ENCODE assay signal across 9 mouse cellular contexts in the genomic region with DNA sequence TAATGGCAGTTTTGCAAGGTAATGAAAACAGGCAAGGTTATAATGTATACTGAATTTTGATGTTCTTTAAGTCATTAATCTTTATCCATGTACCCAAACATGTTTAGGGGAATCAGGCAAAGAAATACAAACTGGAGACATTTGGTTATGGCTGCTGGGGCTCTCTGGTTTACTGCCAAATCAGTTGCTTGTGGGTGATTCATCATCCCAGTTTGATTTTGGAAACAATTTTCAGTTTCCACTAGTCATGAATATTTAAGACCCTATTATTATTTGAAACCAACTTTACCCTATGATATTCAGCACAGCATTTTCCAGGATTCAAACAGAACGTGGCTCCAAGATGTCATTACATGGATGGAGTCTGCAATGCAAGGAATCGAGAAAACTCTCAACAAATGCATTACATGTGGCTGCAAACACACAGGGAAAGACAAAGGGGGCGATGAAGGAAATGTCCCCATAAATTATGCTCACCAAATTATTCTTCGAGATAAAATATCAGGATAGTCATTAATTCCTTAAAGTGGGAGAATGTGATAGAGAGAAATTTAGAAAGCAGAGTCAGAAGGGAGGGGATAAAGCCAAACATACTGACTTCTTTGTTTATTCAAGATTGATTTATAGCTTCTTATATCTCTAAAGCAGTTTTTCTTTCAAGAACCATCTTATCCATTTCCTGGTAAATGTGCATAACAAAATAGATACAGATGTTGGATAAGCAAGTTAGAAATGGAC. TPM values are rescaled to one million over a fixed set of nuclear protein-coding genes. Genes with fewer than 3 reads are reported as not detected.
DNase-seq lines count a peak whose midpoint lies in the region; ATAC-seq lines count a peak whose summit lies in the region.
"Had no signal": no experiment of that assay in that cellular context is flagged by ENCODE, and none has a peak within 500 bp of the region (broad histone marks: within the 10 kb centered on the region; RNA-seq: fewer than 3 reads in every experiment).

No protein-coding gene starts in this region.

- DNase-seq in layer of hippocampus, adult 11-12 months (ENCODE audit: low spot score), result peak; percentile 46
- DNase-seq in layer of hippocampus, adult 9-10 months (ENCODE audit: low spot score), result no peak
- no peak for DNase-seq in embryonic facial prominence, embryonic 14.5 days (ENCODE audit: low spot score)
- DNase-seq in frontal cortex, postnatal 14 days (ENCODE audit: low spot score in 2 of 2), result no peak
- DNase-seq: B cell, adult 2 months had no signal

- H3K27me3 ChIP-seq in forebrain, embryonic 13.5 days, result no peaks in the 10 kb centered on the region
- 0 out of 2 replicates have a peak, but pooled peaks cover 5% of the 10 kb centered on the region for H3K27me3 ChIP-seq in forebrain, embryonic 12.5 days
- no peaks in the 10 kb centered on the region for H3K27me3 ChIP-seq in embryonic facial prominence, embryonic 14.5 days (replicated peaks; ENCODE audit: control insufficient read depth, insufficient read depth, low read length)
- H3K27me3 ChIP-seq in midbrain, embryonic 15.5 days (replicated peaks), result no peaks in the 10 kb centered on the region

- H3K36me3 ChIP-seq in forebrain, embryonic 13.5 days (ENCODE audit: poor library complexity, severe bottlenecking), result no peaks in the 10 kb centered on the region
- H3K36me3 ChIP-seq in forebrain, embryonic 12.5 days (replicated peaks), result no peaks in the 10 kb centered on the region
- H3K36me3 ChIP-seq in embryonic facial prominence, embryonic 14.5 days (ENCODE audit: control insufficient read depth, insufficient read depth, low read length), result no peaks in the 10 kb centered on the region
- no peaks in the 10 kb centered on the region for H3K36me3 ChIP-seq in midbrain, embryonic 15.5 days (replicated peaks)

- H3K9ac ChIP-seq in forebrain, embryonic 13.5 days, result no peak overlapping the region
- no peak overlapping the region for H3K9ac ChIP-seq in forebrain, embryonic 12.5 days
- no peak overlapping the region for H3K9ac ChIP-seq in embryonic facial prominence, embryonic 14.5 days (ENCODE audit: low read depth, low read length)
- no peak overlapping the region for H3K9ac ChIP-seq in midbrain, embryonic 15.5 days

- H3K4me2 ChIP-seq in forebrain, embryonic 13.5 days, result no peak overlapping the region
- H3K4me2 ChIP-seq in forebrain, embryonic 12.5 days, result no peak overlapping the region
- H3K4me2 ChIP-seq in embryonic facial prominence, embryonic 14.5 days (ENCODE audit: low read depth, low read length), result peak overlapping the region; percentile 0; the same call in 1 of the 2 replicates
- no peak overlapping the region for H3K4me2 ChIP-seq in midbrain, embryonic 15.5 days

- H3K9me3 ChIP-seq in forebrain, embryonic 13.5 days (replicated peaks), result no peaks in the 10 kb centered on the region
- no peaks in the 10 kb centered on the region for H3K9me3 ChIP-seq in forebrain, embryonic 12.5 days
- no peaks in the 10 kb centered on the region for H3K9me3 ChIP-seq in embryonic facial prominence, embryonic 14.5 days (ENCODE audit: control insufficient read depth, low read length)
- no peaks in the 10 kb centered on the region for H3K9me3 ChIP-seq in midbrain, embryonic 15.5 days

- H3K4me3 ChIP-seq in forebrain, embryonic 13.5 days, result no peak overlapping the region
- H3K4me3 ChIP-seq in forebrain, embryonic 12.5 days (replicated peaks), result no peak overlapping the region
- H3K4me3 ChIP-seq in embryonic facial prominence, embryonic 14.5 days (ENCODE audit: low read depth, low read length), result no peak overlapping the region
- H3K4me3 ChIP-seq in midbrain, embryonic 15.5 days, result no peak overlapping the region

- H3K4me1 ChIP-seq in forebrain, embryonic 13.5 days, result peaks cover 32% of the 10 kb centered on the region
- peaks cover 19% of the 10 kb centered on the region for H3K4me1 ChIP-seq in forebrain, embryonic 12.5 days
- peaks cover 24% of the 10 kb centered on the region for H3K4me1 ChIP-seq in embryonic facial prominence, embryonic 14.5 days (ENCODE audit: control insufficient read depth, insufficient read depth, low read length)
- H3K4me1 ChIP-seq in midbrain, embryonic 15.5 days, result peaks cover 11% of the 10 kb centered on the region; the same call in 1 of the 2 replicates

- 0 out of 2 replicates have a peak, but pooled peaks have one; percentile 3 for ATAC-seq in forebrain, embryonic 13.5 days
- ATAC-seq in forebrain, embryonic 12.5 days (ENCODE audit: low FRiP score), result no peak
- no peak; the same call in 1 of the 2 replicates for ATAC-seq in embryonic facial prominence, embryonic 14.5 days (ENCODE audit: low read depth)
- no peak for ATAC-seq in midbrain, embryonic 15.5 days (replicated peaks)
- ATAC-seq in activated CD4-positive, CD25-positive, alpha-beta regulatory T cell, adult 4 months, result no peak

- WGBS in forebrain, embryonic 13.5 days, result 58% methylated on average over 4 of the region's 4 CpGs
- 71% methylated on average over 4 of the region's 4 CpGs for WGBS in forebrain, embryonic 12.5 days
- 38% methylated on average over 4 of the region's 4 CpGs for WGBS in embryonic facial prominence, embryonic 14.5 days
- 64% methylated on average over 4 of the region's 4 CpGs for WGBS in midbrain, embryonic 15.5 days

- peak overlapping the region; percentile 41 for H3K27ac ChIP-seq in forebrain, embryonic 13.5 days
- no peak overlapping the region for H3K27ac ChIP-seq in forebrain, embryonic 12.5 days
- peak overlapping the region; percentile 71 for H3K27ac ChIP-seq in embryonic facial prominence, embryonic 14.5 days (replicated peaks; ENCODE audit: low read depth, low read length)
- H3K27ac ChIP-seq in midbrain, embryonic 15.5 days, result peak overlapping the region; percentile 69

RNA-seq across cellular contexts. Expression of gene Ptn, which starts 8.4 kb away (rescaled TPM):
- 421 and 545 TPM in 2 replicates for polyA plus RNA-seq in forebrain, embryonic 13.5 days (2015; fragmentation: Nextera tagmentation; extraction: Ambion mirVana)
- polyA plus RNA-seq in forebrain, embryonic 12.5 days (2016; fragmentation: Nextera tagmentation; extraction: Ambion mirVana), result 310 and 357 TPM in 2 replicates
- polyA plus RNA-seq in embryonic facial prominence, embryonic 14.5 days (2014; fragmentation: Nextera tagmentation; extraction: Ambion mirVana), result 858 and 931 TPM in 2 replicates
- polyA plus RNA-seq in midbrain, embryonic 15.5 days (2015; fragmentation: Nextera tagmentation; extraction: Ambion mirVana), result 580 and 678 TPM in 2 replicates
- not detected for polyA plus RNA-seq in activated CD4-positive, CD25-positive, alpha-beta regulatory T cell, adult 4 months (2017; shearing (Covaris generic))

Comparison
In these comparisons a context has a peak if more than half of its experiments do, and no peak if none do; other contexts are left out.
1. RNA of gene Ptn, which starts 8.4 kb away (polyA plus RNA-seq): 858 to 931 TPM in embryonic facial prominence, embryonic 14.5 days, 580 to 678 TPM in midbrain, embryonic 15.5 days, 421 to 545 TPM in forebrain, embryonic 13.5 days and 310 to 357 TPM in forebrain, embryonic 12.5 days; not detected in activated CD4-positive, CD25-positive, alpha-beta regulatory T cell, adult 4 months; every median in the first group is over 100 times any median in the second.